Mouse (Mus musculus) testis, adult 2 months (tissue): ENCODE results near the gene Eif2b2.

Source experiments
- CTCF ChIP-seq: fragments of 200-500 bp; IDR thresholded peaks from 2 replicates; pipeline ENCODE4 v1.5.1; 2012; ENCODE audit warnings: low read depth, mild to moderate bottlenecking, inconsistent platforms, low read length, moderate library complexity; ENCODE audit not compliant: control insufficient read depth, insufficient read depth, insufficient replicate concordance
- POLR2A ChIP-seq: fragments of 200-500 bp; IDR thresholded peaks from 2 replicates; pipeline ENCODE4 v1.6.1; 2012; ENCODE audit warnings: low read depth, mild to moderate bottlenecking, inconsistent platforms, low read length, moderate library complexity; ENCODE audit not compliant: control insufficient read depth

DNA sequence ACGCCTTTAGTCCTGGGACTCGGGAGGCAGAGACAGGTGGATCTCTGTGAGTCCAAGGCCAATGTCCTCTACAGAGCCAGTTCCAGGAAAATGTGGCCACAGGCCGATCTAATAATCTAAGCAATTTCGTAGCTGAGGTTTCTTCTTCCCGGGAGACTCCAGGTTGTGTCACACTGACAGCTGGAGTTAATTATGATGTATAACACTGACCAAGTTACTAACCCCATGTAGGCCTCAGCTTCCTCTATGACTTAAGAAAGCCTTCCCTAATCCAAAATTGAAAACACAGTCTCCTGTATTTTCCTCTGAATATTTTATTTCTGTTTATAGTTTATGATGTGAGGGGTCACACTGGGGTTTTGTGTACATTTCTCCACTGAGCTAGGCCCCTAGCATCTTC, 4.2 kb upstream of the Eif2b2 start:
- TF ChIP-seq POLR2A (no peak), CTCF (no peak)
